Mouse (Mus musculus) adipocyte (in vitro differentiated cells): Measurements from ENCODE around the gene Ddx28.

Experiments used
- DNase-seq: peaks from one replicate; pipeline ENCODE4 v3.0.0-alpha.2; 2016; ENCODE audit warnings: low spot score

Ddx28 gene

GRCm38 (mm10) chr8:106011643-106011986 is at the start of gene Ddx28:
Gene Ddx28, minus strand, starts transcription at chr8:106011882.
- DNase-seq = no peak

- peak; percentile 39 for DNase-seq
These were observed 48.8 kb upstream of the Ddx28 start for GRCm38 (mm10) chr8:106060521-106060920.

- peak; percentile 65 for DNase-seq
These were observed 48.1 kb upstream of the Ddx28 start for GRCm38 (mm10) chr8:106059613-106060371.

GRCm38 (mm10) chr8:106058731-106059612 is 47.3 kb upstream of the Ddx28 start, which contains the start of gene Nfatc3:
Gene Nfatc3, plus strand, starts transcription at chr8:106058840.
- DNase-seq = peak; percentile 96

GRCm38 (mm10) chr8:106056455-106056982 is 44.8 kb upstream of the Ddx28 start:
- no peak for DNase-seq

- no peak for DNase-seq
These were observed 43.4 kb upstream of the Ddx28 start for GRCm38 (mm10) chr8:106055038-106055437.

- DNase-seq = no peak
These were observed 42.6 kb upstream of the Ddx28 start for GRCm38 (mm10) chr8:106054190-106054811.

GRCm38 (mm10) chr8:106052510-106053089 is 40.9 kb upstream of the Ddx28 start:
- DNase-seq = no peak

- no peak for DNase-seq
These were observed 39.4 kb upstream of the Ddx28 start for GRCm38 (mm10) chr8:106051068-106051467.

- no peak for DNase-seq
These were observed 38.2 kb upstream of the Ddx28 start for GRCm38 (mm10) chr8:106049840-106050239.

GRCm38 (mm10) chr8:106047854-106048630 is 36.4 kb upstream of the Ddx28 start:
- DNase-seq = no peak

- DNase-seq = no peak
These were observed 35.3 kb upstream of the Ddx28 start for GRCm38 (mm10) chr8:106046872-106047559.

GRCm38 (mm10) chr8:106044151-106044550 is 32.5 kb upstream of the Ddx28 start:
- DNase-seq = no peak

- no peak for DNase-seq
These were observed 31.4 kb upstream of the Ddx28 start for GRCm38 (mm10) chr8:106043055-106043454.

GRCm38 (mm10) chr8:106040218-106040617 is 28.5 kb upstream of the Ddx28 start:
- DNase-seq = no peak

GRCm38 (mm10) chr8:106039605-106040004 is 27.9 kb upstream of the Ddx28 start:
- no peak for DNase-seq

- DNase-seq = no peak
These were observed 27.0 kb upstream of the Ddx28 start for GRCm38 (mm10) chr8:106038721-106039120.

- DNase-seq = peak; percentile 89
These were observed 10.8 kb upstream of the Ddx28 start for GRCm38 (mm10) chr8:106022483-106022882.

- no peak for DNase-seq
These were observed 6.4 kb upstream of the Ddx28 start for GRCm38 (mm10) chr8:106018039-106018438.

- DNase-seq = no peak
These were observed 5.4 kb upstream of the Ddx28 start for GRCm38 (mm10) chr8:106017130-106017529.

GRCm38 (mm10) chr8:106016284-106016683 is 4.6 kb upstream of the Ddx28 start:
- DNase-seq = no peak
